Mouse (Mus musculus): ENCODE data around the gene BC024978.

Gene BC024978

GRCm38 (mm10) chr7:27177942-27178323 lies 17.6 kb upstream of the BC024978 start:
- DNase-seq (ENCODE audit: low spot score in 2 of 2), result no peak

DNA sequence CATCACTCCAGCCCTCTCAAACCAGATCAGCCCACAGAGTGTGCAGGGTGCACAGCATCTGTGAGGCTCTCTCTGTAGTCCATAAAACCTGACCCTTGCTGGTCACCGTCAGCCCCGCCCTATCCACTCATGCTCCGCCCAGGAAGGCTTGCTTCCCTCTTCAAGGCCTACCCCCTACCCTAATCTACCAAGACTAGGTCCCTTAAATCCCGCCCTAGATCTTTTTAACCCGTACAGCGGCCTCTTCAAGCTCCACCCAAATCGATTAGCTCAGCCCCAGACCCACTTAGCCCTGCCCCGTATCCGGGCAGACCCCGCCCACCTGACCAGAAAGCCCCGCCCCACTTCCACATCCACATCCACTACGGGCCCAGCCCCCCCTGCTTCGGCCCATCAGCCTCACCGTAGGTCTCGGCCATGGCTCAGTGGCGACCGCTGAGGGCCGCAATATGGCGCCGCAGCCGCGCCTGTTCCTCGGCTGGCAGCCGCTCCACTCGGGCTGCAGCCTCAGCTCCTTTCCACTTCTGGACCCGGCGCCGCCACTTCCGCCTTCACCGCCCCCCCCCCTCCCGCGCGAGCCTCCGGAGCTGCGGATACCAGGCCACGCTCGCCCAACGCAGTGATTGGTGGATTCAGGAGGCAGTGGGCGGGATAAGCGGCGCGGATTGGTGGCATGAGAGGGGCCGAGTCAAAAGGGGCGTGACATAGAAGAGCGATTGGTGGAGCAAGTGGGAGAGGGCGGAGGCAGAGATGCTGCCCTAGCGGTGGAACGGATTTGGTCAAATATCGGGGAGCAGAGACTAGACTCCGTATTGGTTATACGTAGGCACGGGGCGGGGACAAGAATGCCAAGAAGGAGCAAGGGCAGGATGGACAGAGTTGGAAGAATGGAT lies 17.0 kb upstream of the BC024978 start, which contains the start of gene Rab4b:
Gene Rab4b, minus strand, starts transcription at position 573 of the 893 bp plus-strand sequence.
- DNase-seq (ENCODE audit: low spot score in 2 of 2), result peak; percentile 99 to 100

- DNase-seq (ENCODE audit: low spot score in 2 of 2), result no peak
Observed at GRCm38 (mm10) chr7:27179217-27179918, 16.2 kb upstream of the BC024978 start.

- no peak for DNase-seq (ENCODE audit: low spot score in 2 of 2)
Observed at GRCm38 (mm10) chr7:27180036-27180435, 15.5 kb upstream of the BC024978 start.

GRCm38 (mm10) chr7:27180837-27181695 lies 14.5 kb upstream of the BC024978 start, which contains the start of the genes Gm21983 and Mia:
Gene Gm21983 (minus strand): TSS chr7:27181086.
Gene Mia (minus strand): TSS chr7:27181157.
- no peak for DNase-seq (ENCODE audit: low spot score in 2 of 2)

DNA sequence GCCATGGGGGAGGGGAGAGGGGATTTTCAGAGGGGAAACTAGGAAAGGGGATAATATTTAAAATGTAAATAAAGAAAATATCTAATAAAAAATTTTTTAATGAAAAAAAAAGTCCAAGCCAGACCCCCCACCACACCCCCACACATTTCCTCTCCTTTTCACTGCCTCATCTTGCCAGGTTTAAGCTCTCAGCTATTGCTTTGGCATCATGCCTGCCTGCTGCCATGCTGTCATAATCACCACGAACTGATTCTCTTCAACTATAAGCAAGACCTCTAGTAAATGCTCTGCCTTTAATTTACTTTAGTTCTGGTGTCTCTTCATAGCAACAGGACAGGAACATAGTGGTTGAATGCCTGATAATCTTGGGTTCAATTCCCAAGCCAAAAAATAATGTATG lies 13.1 kb upstream of the BC024978 start:
- no peak for DNase-seq (ENCODE audit: low spot score in 2 of 2)

DNA sequence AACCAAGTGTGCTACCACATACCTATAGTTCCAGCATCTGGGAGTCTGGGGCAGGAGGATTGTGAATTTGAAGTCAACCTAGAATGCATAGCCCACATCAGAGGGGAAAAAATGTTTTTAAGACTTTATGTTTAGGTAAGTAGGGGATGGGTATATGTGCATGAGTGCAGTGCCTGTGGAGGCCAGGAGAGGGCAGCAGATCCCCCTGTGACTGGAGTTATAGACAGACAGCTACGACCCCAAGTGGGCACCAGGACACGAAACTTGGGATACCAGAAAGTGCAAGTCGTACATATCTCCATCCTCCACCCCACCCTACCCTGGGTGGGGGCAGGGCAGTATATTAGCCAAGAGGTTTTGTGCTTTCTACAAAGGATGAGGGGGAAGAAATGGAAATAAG lies 10.6 kb upstream of the BC024978 start:
- peak in 1 of 2 experiments; percentile 50 for DNase-seq (ENCODE audit: low spot score in 2 of 2)

GRCm38 (mm10) chr7:27185986-27186385 lies 9.6 kb upstream of the BC024978 start:
- no peak for DNase-seq (ENCODE audit: low spot score in 2 of 2)

DNA sequence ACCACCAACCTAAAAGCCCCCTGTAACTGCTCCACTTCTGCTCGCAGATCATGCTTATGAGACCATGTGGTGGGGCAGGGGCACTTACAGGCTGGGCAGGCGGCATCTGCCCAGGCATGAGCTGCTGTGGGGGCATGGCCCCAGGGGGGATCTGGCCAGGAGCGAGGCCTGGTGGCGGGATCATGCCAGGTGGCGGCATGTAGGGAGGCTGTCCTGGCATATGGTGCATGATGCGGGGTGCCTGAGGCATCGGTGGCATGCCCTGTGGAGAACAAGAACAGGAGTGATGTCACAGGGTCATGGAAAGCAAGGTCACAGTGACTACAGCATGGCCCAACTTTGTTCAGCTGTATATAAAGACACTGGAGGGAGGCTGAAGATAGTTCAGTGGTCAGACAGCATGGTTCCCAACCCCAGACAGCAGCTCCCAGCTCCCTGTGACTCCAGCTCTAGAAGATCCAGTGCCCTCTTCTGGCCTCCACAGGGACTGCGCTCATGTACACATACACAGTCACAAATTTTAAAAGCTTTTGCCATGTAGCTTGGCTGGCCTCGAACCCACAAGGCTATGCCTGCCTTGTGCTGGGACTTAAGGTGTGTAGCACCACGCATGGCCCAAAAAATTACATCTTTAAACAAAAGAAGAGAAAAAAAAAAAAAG lies 6.2 kb upstream of the BC024978 start:
- no peak for DNase-seq (ENCODE audit: low spot score in 2 of 2)

- no peak for DNase-seq (ENCODE audit: low spot score in 2 of 2)
Observed at GRCm38 (mm10) chr7:27192434-27192833, 3.1 kb upstream of the BC024978 start.

DNA sequence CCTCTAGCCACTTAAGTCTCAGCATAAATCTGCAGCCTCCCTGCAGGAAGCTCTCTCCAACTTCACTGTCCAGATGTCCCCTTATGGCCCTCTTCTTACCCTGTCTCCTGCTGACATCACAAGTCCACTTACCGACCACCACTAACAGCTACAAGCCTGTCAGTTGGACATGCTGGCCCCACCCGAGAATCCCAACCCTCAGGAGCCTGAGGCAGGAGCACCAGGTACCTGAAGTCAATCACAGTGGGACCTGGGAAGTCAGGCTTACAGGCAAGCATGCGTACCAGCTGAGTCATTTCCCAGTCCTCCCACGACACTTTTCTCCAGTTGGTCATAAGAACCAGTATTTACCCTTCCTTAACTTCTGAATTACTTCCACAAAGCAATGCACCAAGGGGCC lies 1.9 kb upstream of the BC024978 start:
- no peak for DNase-seq (ENCODE audit: low spot score in 2 of 2)

GRCm38 (mm10) chr7:27197136-27197535 lies 1.6 kb downstream of the BC024978 start:
- peak in 1 of 2 experiments; percentile 12 for DNase-seq (ENCODE audit: low spot score in 2 of 2)

DNA sequence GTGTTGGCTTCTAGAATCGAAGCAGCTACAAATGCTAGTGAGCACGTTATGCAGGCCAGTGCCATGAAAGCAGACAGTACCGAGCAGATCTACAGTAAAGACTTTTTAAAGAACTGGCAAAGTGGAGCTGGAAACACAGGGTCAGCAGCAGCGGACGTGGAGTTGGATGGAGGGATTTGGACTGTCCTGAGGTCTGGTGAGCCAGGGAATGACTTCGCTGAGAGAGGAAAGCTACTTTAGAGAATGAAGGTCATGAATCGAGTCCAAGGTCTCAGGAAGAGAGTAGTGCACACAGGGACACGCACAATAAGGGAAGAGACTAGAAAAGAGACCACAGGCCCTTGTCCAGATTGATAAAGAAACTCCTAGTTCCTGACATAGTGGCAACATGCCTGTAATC lies 2.1 kb downstream of the BC024978 start:
- no peak for DNase-seq (ENCODE audit: low spot score in 2 of 2)

DNA sequence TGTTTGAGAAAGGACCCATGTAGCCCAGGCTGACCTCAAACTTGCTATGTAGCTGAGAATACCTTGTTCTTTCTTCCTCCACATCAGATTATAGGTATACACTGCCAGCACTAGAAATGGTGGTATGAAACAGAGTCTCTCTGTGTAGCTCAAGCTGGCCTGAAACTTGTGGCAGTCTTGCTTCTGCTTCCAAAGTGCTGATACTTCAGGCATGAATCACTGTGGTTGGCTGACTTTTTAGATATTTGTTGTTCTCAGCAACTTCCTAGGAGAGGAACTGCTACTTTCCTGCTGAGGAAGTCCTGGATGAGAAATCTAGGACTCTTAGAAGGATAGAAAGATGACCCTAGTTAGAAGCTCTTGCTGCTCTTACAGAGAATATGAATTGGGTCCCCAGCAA lies 2.8 kb downstream of the BC024978 start:
- DNase-seq (ENCODE audit: low spot score in 2 of 2), result no peak

DNA sequence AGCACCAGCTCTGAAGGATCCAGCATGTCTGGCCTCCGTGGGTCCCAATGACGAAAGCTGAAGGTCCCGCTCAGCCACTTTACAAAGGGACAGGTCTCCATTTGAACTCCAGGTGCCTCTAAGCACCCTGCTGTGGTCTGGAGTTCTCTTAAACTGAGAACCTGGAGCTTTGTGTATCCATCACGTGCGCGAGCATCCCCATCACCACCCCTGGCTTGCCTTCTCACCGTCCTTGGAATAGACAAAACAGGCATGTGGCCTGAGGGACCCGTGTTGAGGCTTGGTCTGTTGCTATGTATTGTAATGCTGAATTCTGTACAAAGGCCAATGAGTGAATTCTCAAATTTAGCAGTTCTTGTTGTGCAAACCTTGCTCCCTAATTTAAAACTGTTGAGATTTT lies 3.2 kb downstream of the BC024978 start:
- DNase-seq (ENCODE audit: low spot score in 2 of 2), result no peak

DNA sequence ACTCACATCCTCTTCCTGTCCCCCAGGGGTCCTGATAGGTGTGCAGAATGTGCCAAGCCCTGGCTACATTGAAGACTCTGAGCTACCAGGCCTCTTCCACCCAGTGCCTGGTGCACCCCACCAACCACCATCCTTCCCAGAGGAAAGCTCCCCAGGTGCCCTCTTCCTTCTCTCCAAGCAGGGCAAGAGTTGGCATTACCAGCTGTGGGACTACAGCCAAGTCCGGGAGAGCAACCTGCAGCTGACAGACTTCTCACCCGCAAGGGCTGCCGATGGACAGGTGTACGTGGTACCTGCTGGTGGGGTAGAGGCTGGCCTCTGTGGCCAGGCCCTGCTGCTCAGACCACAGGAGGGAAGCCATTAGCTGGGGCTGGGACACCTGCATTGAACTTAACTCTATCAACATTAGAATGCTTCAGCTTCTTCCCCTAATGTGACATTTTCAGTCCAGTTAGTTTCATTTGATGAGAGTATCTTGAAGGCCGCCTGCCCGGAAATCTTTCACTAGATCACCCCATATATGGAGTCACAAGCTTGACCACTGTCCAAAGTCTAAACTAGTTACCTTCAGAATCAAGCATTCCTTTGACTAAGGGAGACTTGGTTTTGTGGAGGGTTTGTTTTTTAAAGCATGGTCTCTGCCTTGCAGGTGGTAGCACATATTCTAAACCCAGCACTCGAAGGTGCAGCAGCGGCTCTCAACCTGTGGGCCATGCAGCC lies 8.3 kb downstream of the BC024978 start:
- no peak for DNase-seq (ENCODE audit: low spot score in 2 of 2)

DNA sequence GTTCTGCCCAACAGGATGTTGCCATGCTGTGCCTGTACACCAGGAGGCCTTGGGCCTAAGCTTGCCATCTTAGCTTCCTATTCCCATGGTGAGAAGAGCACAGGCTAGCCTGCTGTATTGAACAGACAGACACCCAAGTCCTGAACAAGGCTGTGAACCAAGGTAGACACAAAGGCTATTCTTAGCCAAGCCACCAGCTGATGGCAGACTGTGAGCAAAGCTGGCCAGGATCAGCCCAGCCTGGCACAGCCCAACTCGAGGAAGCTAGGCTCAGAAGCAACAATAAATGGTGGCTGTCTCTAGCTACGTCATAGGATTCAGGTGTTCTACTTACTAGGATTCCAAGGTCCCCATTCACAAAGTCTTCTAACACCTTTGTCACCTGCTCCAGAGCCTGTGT lies 17.0 kb downstream of the BC024978 start:
- no peak for DNase-seq (ENCODE audit: low spot score in 2 of 2)

GRCm38 (mm10) chr7:27218586-27218985 lies 23.0 kb downstream of the BC024978 start:
- no peak for DNase-seq (ENCODE audit: low spot score in 2 of 2)

- no peak for DNase-seq (ENCODE audit: low spot score in 2 of 2)
Observed at GRCm38 (mm10) chr7:27219937-27220336, 24.4 kb downstream of the BC024978 start.

DNA sequence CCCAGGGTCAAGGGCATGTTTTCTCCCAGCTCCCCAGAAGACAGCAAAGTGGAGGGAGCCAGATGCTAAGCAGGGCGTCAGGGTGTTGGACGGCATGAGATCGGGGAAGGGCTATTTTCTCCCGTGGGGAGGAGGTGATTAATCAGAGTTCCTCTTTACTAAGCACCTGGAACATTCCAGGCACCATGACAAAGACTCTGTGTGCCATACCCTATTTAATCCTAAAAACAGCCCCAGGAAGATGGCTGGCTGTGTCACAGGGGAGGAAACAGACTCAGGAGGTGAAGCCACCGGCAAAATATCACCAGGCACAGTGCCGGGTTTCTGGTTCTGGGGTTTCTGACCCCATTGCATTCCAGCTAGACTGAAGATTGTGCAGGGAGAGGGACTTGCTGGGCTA lies 26.4 kb downstream of the BC024978 start:
- DNase-seq (ENCODE audit: low spot score in 2 of 2), result no peak

GRCm38 (mm10) chr7:27222538-27222937 lies 27.0 kb downstream of the BC024978 start:
- DNase-seq (ENCODE audit: low spot score in 2 of 2), result no peak

Data from thymus, postnatal 10 days (tissue).